Mouse (Mus musculus) spleen, postnatal 10 days (tissue): ENCODE results near the gene Tmem259.

Experiments used
- DNase-seq, 2 experiments: peaks; one replicate each; pipeline ENCODE4 v3.0.0; 2021 to 2022; ENCODE audit warnings: low spot score in 2 of 2

The Tmem259 gene

GRCm38 (mm10) chr10:79936284-79936910 is 47.7 kb downstream of the Tmem259 start:
- no peak for DNase-seq

- DNase-seq: no peak
These were observed 49.1 kb downstream of the Tmem259 start for GRCm38 (mm10) chr10:79934794-79935569.

GRCm38 (mm10) chr10:79934272-79934721 is 49.8 kb downstream of the Tmem259 start:
- DNase-seq: peak in 1 of 2 experiments; percentile 50

- no peak for DNase-seq
These were observed 50.3 kb downstream of the Tmem259 start for GRCm38 (mm10) chr10:79933861-79934260.

GRCm38 (mm10) chr10:79933145-79933679 is 50.9 kb downstream of the Tmem259 start:
- DNase-seq: peak in 1 of 2 experiments; percentile 52

DNA sequence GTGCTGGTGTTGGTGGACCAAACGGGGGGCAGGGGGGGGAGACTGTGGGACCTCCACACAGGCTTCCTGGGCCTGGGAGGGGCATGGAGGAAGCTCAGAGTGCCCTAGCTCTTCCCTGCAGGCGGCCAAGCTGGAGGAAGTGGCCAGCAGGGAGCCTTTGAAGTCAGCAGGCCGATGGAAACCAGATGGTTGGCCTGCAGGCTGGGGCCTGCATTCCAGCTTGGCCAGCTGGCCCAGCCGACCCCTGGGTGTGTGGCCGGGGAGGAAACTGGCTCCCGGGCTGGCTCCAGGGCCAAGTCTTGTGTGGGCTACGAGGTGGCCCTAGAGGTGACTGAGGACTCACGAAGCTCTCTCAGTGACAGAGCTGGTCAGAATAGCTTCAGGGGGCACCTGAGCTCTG is 51.4 kb downstream of the Tmem259 start:
- no peak for DNase-seq

DNA sequence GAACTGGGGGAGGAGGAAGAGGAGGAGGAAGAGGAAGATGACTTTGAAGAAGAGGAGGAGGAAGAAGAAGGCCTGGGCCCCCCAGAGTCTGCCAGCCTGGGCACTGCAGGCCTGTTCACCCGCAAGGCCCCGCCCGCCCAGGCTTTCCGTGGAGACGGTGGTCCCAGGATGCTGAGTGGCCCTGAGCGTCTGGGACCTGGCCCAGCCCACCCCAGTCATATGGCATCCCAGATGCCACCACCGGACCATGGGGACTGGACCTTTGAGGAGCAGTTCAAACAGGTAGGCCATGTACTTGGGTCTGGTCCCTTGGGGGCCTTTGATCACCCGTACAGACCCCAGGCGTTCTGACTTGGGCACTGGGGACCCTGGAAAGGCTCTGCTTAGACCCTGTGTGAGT is 52.3 kb downstream of the Tmem259 start:
- DNase-seq: no peak

- DNase-seq: no peak
These were observed 53.3 kb downstream of the Tmem259 start for GRCm38 (mm10) chr10:79930826-79931186.

GRCm38 (mm10) chr10:79929967-79930825 is 53.9 kb downstream of the Tmem259 start:
- DNase-seq: no peak

DNA sequence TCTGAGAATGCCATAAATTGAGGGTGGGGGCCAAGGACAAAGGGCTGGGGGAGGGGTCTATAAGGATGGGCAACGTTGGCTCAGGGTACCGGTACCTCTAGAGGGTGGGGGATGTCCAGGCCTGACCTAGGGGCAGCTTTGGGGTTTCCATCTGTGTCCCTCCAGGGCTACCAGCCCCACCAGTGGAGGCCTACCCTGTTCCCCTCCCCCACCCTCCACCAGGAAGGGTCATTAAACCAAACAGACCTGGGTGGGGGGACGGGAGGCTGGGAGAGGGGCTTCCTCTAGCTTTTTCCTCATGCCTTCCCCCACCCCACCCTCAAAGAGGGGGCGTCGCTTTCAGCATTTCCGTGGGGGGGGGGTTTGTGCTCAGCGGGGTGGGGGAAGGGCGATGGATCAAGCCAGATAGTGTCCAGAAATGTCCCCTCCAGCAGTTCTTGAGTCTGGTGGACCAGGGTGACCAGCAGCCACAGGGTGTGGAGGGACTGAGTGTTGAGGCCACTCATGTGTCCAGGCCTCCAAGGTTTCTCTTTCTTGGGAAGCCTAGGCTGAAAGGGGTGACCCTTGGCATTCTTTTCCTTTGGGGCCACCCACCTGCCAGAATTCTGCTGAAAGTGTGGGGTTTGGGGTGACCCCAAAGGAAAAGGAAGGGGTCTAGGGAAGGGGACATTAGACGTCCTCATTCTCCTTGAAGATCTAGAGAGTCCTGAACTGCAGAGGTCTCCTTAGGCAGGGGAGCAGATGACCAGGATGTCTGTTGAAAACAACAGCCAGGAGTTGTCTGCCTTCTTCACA is 55.0 kb downstream of the Tmem259 start:
- DNase-seq: no peak

- DNase-seq: peak in 1 of 2 experiments; percentile 57
These were observed 56.0 kb downstream of the Tmem259 start for GRCm38 (mm10) chr10:79928030-79928694.

- peak; percentile 71 to 73 for DNase-seq
These were observed 56.7 kb downstream of the Tmem259 start for GRCm38 (mm10) chr10:79927324-79928029.

DNA sequence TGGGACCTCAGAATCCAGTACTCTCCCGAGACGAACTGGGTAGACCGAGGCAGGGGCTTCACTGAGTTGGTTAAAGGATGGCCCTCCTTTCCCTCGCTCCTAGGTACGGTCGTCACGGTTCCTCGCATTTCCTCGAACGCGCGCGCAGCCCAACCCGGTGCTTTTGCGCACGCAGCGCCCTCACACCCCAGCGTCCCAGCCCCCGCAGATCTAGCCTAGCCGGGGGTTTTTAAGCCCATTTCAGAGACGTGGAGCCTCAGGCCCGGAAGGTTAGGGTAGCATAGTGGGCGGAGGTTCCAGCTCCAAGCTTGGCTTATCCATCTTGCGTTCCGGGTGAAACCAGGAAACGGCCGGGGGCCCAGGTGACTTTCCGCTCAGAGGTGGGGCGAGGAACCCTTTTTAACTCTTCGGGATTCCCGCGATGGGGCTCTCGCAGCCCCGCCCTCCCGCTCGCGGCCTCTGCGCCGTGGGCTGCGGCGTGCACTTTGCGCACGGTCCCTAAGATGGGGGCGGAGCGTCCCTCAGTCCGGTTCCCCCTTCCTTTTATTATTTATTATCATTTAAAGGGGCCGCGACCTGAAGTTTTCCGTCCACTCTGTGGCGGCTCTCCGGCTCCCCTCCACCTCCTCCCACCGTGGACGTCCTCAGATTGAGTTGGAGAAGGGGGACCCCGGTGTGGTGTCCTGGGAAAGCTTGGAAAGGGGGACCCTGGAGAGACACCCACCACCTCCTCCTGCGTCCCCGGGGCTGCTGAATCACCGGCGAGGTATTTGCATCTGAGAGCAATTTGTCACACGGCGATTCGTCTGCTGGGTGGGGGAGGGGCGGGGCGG is 57.4 kb downstream of the Tmem259 start, which contains the start of gene Arid3a:
Gene Arid3a (plus strand): TSS at position 553 of the 833 bp plus-strand sequence.
- peak; percentile 87 to 90 for DNase-seq

DNA sequence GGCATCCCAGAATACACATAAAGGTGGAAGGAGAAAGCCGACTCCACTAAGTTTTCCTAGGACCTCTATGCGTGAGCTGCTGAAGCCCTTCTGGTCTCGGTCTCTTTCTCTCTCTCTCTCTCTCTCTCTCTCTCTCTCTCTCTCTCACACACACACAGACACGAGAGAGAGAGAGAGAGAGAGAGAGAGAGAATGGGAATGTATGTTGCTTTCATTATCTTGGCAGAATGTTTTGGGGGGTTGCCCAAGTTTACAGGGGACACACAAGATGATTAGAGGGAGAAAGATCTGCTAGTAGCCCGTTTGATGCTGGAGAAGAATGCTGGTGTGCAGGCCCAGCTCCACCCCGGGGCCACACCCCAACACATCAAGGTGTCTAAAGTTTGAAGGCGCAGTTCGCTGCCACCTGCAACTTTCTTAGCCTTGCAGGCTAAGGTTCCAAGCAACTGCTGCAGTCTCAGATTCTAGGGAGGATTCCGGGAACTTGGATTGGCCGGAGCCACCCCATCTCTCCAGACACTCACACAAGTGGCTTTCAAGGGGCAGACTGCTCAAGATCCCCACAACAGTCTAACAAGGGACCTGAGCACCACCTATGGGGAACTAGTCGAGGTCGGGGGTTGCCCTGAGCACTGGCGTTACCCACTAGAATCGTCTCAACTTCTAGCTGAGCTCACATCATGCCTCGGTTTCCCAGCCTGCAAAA is 58.2 kb downstream of the Tmem259 start:
- peak; percentile 51 to 64 for DNase-seq

GRCm38 (mm10) chr10:79924998-79925784 is 58.9 kb downstream of the Tmem259 start:
- peak; percentile 95 to 97 for DNase-seq
